Mouse (Mus musculus) heart, embryonic 10.5 days (tissue): ENCODE measurements around the gene Nav2. TPM values are rescaled to one million over a fixed set of nuclear protein-coding genes. Genes with fewer than 3 reads are reported as not detected.

Source experiments
- DNase-seq: peaks from one replicate; pipeline ENCODE4 v3.0.0-alpha.2; 2017; ENCODE audit warnings: low spot score
- H3K27ac ChIP-seq: fragments of 300-500 bp; sonication (generic); 2 replicates; pipeline ENCODE4 v1.5.1; 2016; ENCODE audit warnings: mild to moderate bottlenecking
- H3K27me3 ChIP-seq: fragments of 300-500 bp; sonication (generic); 2 replicates; pipeline ENCODE4 v1.6.1; 2016; ENCODE audit warnings: mild to moderate bottlenecking; ENCODE audit not compliant: poor library complexity, insufficient read depth, severe bottlenecking
- H3K36me3 ChIP-seq: fragments of 300-500 bp; sonication (generic); 2 replicates; pipeline ENCODE4 v1.6.1; 2016; ENCODE audit warnings: mild to moderate bottlenecking, moderate library complexity
- H3K4me1 ChIP-seq: fragments of 300-500 bp; sonication (generic); 2 replicates; pipeline ENCODE4 v1.6.1; 2016; ENCODE audit warnings: mild to moderate bottlenecking
- H3K4me3 ChIP-seq: fragments of 300-500 bp; sonication (generic); 2 replicates; pipeline ENCODE4 v1.5.1; 2016; ENCODE audit warnings: mild to moderate bottlenecking, moderate library complexity
- H3K9me3 ChIP-seq: fragments of 300-500 bp; sonication (generic); 2 replicates; pipeline ENCODE4 v1.6.1; 2016; ENCODE audit warnings: mild to moderate bottlenecking, moderate library complexity
- WGBS: fragments of 180-500 bp; shearing (Covaris S2); methylation state at CpG from one replicate; pipeline ENCODE4 v1.1.7; 2016; 5-methylcytosine and 5-hydroxymethylcytosine counted together
- polyA plus RNA-seq: library from polyadenylated mRNA; unstranded; fragments of >200 nt; fragmentation: Nextera tagmentation; extraction: Ambion mirVana; gene quantifications from 2 replicates; pipeline ENCODE4 v1.2.1, GENCODE M21; 2016

Nav2 gene
- polyA plus RNA-seq, 1 experiment from 2014 or later: 23.3 TPM

DNA sequence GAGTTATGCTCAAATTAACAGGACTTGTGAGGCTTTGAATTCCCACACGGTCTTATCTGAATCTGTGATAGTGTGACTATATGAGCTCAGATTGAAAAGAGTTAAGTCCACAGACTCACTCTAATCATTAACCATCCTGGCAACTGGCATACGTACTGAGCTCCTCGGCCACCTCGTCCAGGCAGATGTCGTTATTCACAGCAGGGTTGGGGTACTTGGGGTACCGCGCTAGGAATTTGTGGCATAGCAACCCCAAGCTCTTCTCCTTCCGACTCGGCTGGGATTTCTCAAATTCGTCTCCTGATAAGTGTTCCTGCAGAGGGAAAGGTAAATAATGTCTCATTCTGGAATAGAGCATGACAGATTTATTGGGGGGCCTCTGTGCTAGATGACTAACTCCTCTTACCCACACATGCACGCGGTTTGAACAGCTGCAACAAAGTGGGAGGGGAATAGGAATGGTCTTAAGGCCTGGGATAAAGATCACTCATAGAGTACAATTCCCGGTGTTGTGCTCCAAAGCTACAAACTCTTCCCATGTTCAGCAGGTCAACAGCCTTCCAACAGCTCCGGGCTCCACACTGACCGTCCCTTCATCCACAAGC is 30.6 kb upstream of the Nav2 start:
- WGBS: 88% methylated on average over 15 of the region's 15 CpGs
- Histone ChIP-seq H3K27ac (0 out of 2 replicates have a peak overlapping the region, but pooled peaks have one; percentile 6), H3K4me3 (no peak overlapping the region), H3K36me3 (peaks cover 56% of the 10 kb centered on the region), H3K27me3 (no peaks in the 10 kb centered on the region; the same call in 1 of the 2 replicates), H3K4me1 (peaks cover 15% of the 10 kb centered on the region), H3K9me3 (no peaks in the 10 kb centered on the region)
- DNase-seq: no peak

DNA sequence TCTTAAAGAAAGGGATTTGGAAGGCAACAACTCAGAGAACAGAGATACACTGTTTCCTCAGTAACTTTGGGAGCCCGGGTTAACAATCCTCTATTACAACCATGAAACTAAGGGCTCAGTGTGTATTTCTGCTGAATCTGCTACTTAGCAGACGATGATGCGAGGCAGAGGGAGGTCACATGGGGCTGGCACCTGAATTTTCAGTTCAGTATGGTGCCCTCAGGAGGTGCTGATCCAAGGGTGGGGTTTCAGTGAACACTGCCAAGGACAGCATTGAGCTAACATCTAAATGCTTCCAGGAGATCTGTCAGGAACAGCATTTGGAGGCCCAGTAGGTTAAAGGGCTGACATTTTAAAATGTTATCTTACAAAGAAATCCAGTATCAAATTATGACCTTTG is 28.9 kb upstream of the Nav2 start:
- Histone ChIP-seq H3K4me3 (peak overlapping the region; percentile 94), H3K27me3 (no peaks in the 10 kb centered on the region; the same call in 1 of the 2 replicates), H3K4me1 (peaks cover 22% of the 10 kb centered on the region), H3K9me3 (no peaks in the 10 kb centered on the region), H3K27ac (0 out of 2 replicates have a peak overlapping the region, but pooled peaks have one; percentile 36), H3K36me3 (peaks cover 39% of the 10 kb centered on the region)
- 59% methylated on average over 3 of the region's 3 CpGs for WGBS
- DNase-seq: no peak

DNA sequence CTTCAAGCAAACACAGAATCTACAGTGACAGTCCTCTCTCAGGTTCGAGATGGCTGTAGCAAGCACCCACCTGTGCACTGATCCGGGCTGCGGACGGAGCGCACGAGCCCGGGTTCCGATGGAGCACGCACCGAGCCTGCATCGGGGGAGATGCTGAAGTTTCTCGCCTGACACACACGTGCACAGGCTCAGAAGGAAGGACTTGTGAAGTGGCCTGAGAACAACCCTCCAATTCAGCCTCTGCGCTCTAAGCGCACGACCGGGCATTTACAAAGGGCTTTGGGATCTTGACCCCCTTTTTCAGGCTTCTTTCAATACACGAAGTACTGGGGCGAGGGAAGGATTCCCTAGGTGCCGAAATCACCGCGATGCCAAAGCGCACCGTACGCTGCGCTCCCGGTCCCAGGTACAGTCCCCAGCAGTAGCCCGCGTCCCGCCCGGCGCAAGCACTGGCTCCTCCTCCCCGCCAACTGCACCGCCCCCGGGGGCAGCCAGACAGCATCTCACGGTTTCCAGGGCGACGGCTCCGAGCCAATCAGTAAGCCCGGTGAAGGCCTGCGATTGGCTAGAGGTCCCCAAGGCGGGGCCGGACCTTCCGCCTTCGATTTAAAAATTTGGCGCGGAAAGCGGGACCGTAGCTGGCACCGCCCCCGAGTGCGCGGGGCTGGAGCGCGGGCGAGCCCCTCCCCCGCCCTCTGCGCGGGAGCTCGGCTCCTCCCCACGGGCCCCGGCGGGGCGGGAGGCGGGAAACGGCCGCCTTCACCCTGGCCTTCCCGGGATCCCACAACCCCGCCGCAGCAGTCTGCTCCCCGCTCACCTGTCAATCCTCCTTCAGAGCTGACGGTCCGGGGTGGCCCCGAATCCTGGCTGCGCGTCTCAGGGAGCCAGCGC is 27.7 kb upstream of the Nav2 start:
- peak overlapping the region; percentile 94 for H3K4me3 ChIP-seq
- DNase-seq: peak; percentile 100
- H3K9me3 ChIP-seq: no peaks in the 10 kb centered on the region
- WGBS: under 1% methylated on average over 77 of the region's 77 CpGs
- H3K27ac ChIP-seq: peak overlapping the region; percentile 98
- H3K27me3 ChIP-seq: no peaks in the 10 kb centered on the region; the same call in 1 of the 2 replicates
- peaks cover 25% of the 10 kb centered on the region for H3K4me1 ChIP-seq
- peaks cover 26% of the 10 kb centered on the region for H3K36me3 ChIP-seq

DNA sequence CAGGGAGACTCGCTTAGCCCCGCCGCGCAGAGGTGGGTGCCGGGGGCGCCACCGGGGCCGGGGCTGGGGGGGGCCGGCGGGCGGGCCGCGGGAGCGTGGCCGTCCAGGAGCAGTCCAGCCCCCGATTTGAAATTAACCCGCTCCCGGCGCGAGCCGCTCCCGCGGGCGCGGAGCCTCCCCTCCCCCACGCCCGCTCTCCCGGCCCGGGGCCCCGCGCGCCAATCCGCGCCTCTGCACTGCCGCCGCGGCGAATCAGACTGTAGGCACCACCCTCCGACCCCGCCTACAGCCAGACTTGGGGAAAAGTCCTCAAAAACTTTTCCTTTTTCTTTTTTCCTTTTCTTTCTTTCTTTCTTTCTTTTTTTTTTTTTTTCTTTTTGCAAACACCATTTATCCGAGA is 27.0 kb upstream of the Nav2 start, which contains the start of gene E2f8:
Gene E2f8, minus strand, starts transcription at position 111 of the 400 bp plus-strand sequence.
- Histone ChIP-seq H3K4me3 (peak within 1 kb of the TSS; percentile 94), H3K27me3 (no peaks in the 10 kb centered on the region; the same call in 1 of the 2 replicates), H3K27ac (peak within 1 kb of the TSS; percentile 98), H3K9me3 (no peaks in the 10 kb centered on the region), H3K4me1 (peaks cover 25% of the 10 kb centered on the region), H3K36me3 (peaks cover 20% of the 10 kb centered on the region)
- DNase-seq: peak; percentile 85
- 1% methylated on average over 38 of the region's 41 CpGs for WGBS

DNA sequence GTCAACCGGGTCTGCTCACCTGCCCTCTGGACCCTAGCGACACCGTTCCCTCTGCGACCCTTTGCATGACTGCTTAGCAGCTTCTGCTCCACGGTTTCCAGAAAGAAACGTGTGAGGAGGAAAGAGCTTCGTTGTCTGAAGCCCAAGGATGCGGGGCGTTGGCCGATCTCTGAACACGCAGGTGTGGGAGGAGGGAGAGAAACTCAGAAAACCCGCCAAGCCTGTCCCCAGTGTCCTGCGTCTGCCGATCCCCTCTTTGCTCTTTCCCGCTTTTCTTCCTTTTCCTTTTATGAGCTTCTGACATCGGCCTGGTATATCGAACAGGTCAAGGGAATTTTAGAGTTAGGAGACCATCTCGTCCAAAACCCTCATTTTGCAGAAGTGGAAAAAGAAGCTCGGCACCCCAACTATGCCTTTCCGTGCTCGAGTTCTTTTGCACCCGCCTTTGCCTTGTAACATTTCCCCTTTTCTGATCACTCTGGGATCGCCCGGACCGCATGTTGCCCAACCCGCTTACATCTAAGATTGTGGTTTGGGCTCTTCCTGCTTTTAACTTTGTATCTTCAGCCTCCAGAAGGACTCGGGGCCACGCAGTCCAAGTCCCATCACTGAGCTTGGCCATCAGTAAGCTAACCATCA is 26.4 kb upstream of the Nav2 start:
- peak; percentile 81 for DNase-seq
- Histone ChIP-seq H3K27ac (peak overlapping the region; percentile 98), H3K4me3 (peak overlapping the region; percentile 94), H3K36me3 (peaks cover 14% of the 10 kb centered on the region), H3K27me3 (no peaks in the 10 kb centered on the region; the same call in 1 of the 2 replicates), H3K9me3 (no peaks in the 10 kb centered on the region), H3K4me1 (peaks cover 25% of the 10 kb centered on the region)
- WGBS: 1% methylated on average over 28 of the region's 28 CpGs

DNA sequence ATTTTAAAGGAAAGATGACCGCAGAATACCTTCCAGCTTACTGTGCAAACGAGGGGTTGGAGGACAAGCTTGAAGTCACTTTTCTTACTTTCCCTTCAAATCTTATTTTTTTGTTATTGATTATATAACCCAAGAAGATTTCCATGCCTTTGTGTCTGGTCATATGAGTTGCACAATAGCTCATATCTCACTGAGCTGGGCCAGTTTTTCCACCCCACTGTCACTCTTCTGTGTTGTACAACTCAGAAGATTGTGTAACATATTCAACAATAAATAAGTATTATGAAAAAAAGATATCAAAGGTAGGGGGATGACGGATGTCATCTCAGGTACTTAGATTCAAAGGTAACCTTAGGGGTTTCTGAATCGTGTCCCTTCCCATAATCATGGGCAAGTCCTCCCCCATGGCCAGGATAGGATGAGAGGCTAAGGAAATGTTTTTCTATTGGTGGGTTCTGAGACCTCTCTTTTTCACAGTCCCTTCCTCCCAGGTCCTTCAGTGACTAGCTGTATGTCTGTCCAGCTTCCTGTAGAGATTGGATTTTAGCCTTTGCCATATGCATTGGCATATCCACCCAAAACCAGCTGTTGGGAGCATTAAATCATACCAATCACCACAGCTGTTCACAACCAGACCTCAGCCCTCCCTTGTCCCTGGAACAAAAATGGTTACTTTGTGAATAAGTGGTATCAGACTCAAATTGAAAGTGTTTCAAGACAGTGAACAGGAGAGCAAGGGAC is 24.8 kb upstream of the Nav2 start:
- Histone ChIP-seq H3K36me3 (no peaks in the 10 kb centered on the region), H3K27me3 (no peaks in the 10 kb centered on the region; the same call in 1 of the 2 replicates), H3K4me1 (peaks cover 38% of the 10 kb centered on the region), H3K4me3 (no peak overlapping the region), H3K27ac (no peak overlapping the region), H3K9me3 (no peaks in the 10 kb centered on the region)
- DNase-seq: no peak
- WGBS: 78% methylated on average over 4 of the region's 4 CpGs

DNA sequence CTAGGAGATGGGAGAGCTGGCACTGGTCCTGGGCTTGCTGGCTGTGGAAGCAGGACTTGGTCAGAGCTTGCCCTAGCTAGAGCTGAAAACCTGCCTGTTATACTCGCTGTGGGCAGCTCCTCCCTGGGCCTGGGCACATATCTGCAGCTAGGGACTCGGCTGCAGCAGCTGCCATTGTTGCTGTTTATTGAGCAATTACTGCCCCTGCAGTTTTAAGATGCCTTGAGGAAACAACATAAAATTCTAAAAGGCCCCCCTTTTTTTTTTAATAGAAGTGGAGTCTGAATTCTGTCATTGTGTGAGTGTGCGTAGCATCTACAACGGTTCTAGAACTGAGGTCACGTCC is 24.3 kb upstream of the Nav2 start:
- Histone ChIP-seq H3K9me3 (no peaks in the 10 kb centered on the region), H3K4me1 (peaks cover 38% of the 10 kb centered on the region), H3K27me3 (no peaks in the 10 kb centered on the region; the same call in 1 of the 2 replicates), H3K36me3 (no peaks in the 10 kb centered on the region), H3K4me3 (no peak overlapping the region), H3K27ac (no peak overlapping the region)
- DNase-seq: no peak
- 51% methylated on average over 5 of the region's 5 CpGs for WGBS

DNA sequence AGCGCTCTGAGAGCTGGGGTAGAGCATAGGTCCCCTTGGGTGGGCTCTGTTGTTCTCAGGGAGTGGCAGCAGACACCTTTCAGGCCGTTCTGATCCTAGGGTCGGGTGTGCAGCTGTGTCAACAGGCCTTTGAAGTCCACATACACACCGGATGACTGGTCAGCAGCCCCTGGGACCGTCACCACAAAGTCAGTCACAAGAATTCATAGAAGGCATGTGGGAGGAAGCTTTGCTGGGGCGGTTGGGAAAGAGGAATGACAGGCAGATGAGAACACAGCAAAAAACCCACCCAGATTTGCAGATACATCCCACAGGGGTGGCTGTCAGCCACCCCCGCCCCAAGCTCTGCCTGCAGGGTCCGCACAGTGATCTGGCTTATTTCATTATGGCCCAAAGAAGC is 20.5 kb upstream of the Nav2 start:
- Histone ChIP-seq H3K36me3 (no peaks in the 10 kb centered on the region), H3K9me3 (no peaks in the 10 kb centered on the region), H3K4me1 (peaks cover 35% of the 10 kb centered on the region), H3K27me3 (no peaks in the 10 kb centered on the region; the same call in 1 of the 2 replicates), H3K27ac (peak overlapping the region; percentile 72), H3K4me3 (no peak overlapping the region)
- no peak for DNase-seq
- WGBS: 21% methylated on average over 8 of the region's 8 CpGs

DNA sequence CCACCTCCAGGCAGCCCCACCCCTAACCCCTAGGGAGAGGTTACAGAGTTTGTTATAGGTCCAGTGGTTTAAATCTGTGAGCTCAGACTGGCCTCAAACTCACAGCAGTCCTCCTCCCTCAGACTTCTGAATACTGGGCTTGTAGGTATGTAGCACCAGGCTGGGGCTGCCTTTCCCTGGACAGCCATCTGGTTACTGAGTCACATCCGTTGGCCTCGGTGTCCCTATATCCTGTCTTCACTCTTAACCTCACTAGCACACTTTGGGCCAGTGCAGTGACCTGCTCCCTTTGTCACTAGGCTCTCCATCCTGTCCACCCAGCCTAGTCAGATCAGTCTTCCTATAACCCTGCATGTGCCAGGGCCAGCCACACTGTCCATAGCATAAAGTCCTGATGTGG is 19.8 kb upstream of the Nav2 start:
- H3K27me3 ChIP-seq: no peaks in the 10 kb centered on the region
- H3K4me3 ChIP-seq: no peak overlapping the region
- peaks cover 34% of the 10 kb centered on the region for H3K4me1 ChIP-seq
- H3K27ac ChIP-seq: peak overlapping the region; percentile 72
- 55% methylated on average over 2 of the region's 2 CpGs for WGBS
- H3K9me3 ChIP-seq: no peaks in the 10 kb centered on the region
- no peaks in the 10 kb centered on the region for H3K36me3 ChIP-seq
- DNase-seq: no peak

DNA sequence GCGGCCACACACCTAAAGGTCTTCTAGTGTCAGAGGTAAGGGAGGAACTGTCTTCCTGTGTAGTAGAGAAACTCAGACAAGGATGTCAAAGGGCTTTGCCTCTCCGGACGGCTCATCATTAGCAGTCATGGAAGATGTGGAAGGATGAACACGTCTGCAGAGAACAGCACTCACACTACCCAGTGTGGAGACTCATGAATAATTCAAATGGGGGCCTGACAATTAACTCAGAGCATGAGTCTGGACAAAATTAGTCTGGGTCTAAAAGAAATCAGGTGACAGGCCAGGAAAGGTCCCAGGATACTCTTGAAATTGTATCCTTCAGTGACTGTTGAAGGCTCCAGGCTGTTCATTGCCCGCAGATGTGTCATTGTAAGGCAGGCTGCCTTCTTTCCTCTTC is 17.5 kb upstream of the Nav2 start:
- Histone ChIP-seq H3K36me3 (no peaks in the 10 kb centered on the region), H3K27ac (no peak overlapping the region), H3K4me3 (no peak overlapping the region), H3K9me3 (no peaks in the 10 kb centered on the region), H3K27me3 (no peaks in the 10 kb centered on the region), H3K4me1 (peaks cover 44% of the 10 kb centered on the region)
- DNase-seq: no peak
- whole genome bisulfite sequencing: 77% methylated on average over 5 of the region's 5 CpGs

DNA sequence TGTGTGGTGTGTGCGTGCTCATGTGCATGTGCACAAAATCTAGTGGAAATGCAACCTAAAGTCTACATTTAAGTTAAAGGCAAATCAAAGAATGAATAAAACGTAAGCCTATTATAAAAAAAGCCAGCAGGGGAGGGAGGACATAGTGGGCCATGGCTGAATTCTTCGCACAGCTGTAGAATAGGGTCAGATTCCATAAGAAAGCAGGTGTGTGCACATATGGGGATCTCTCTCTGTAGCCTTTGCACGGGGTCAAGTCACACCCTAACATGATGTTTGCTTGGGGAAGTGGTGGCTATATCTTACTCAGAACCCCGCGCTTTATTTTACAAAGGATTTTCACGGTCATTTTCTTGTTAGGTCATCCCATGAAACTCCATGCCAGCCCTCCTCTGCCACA is 15.4 kb upstream of the Nav2 start:
- Histone ChIP-seq H3K9me3 (no peaks in the 10 kb centered on the region), H3K27me3 (no peaks in the 10 kb centered on the region), H3K27ac (peak overlapping the region; percentile 47; the same call in 1 of the 2 replicates), H3K4me1 (peaks cover 57% of the 10 kb centered on the region), H3K4me3 (no peak overlapping the region), H3K36me3 (no peaks in the 10 kb centered on the region)
- no peak for DNase-seq
- 89% methylated on average over 7 of the region's 7 CpGs for WGBS

DNA sequence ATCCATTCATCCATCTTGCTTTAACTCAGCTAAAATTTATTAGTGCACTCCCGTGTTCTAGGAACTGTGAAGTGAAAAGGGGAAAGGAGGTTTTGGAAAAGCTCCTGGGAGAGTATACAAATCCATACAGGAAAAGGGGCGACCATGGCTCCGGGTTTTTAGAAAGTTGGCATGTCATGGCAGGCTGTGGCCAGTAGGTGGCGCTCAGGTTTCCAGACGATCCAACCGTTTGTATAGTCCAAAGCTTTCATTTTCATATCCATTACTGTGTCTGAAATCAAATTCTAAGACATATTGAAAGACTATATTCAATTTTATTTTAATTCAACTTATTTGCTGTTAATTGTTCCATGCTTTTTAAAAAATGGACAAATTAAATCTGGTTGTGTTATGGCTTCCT is 14.4 kb upstream of the Nav2 start:
- Histone ChIP-seq H3K36me3 (no peaks in the 10 kb centered on the region), H3K4me3 (no peak overlapping the region), H3K9me3 (no peaks in the 10 kb centered on the region), H3K27me3 (no peaks in the 10 kb centered on the region), H3K27ac (peak overlapping the region; percentile 87; the same call in 1 of the 2 replicates), H3K4me1 (peaks cover 59% of the 10 kb centered on the region)
- no peak for DNase-seq
- 3% methylated on average over 6 of the region's 6 CpGs for WGBS
